Comparison of ENCODE assay signal across 25 mouse cellular contexts in the genomic region with DNA sequence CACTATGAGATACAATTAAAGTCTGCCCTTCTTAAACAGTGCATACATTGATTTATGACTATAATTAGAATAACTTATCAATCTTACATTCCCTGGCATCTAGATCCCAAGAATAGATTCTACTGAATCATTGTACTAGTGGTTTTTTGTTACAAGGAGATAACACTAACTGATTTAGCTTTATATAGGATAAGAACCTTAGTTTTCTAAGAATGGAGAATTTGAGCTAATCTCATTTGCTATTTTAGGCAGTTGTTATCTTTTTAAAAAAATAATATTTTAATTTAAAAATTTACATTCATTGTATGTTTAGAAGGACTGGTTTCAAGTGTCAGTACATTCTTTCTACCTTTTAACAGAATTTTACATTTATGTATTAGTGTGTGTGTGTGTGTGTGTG.
"Had no signal": no experiment of that assay in that cellular context is flagged by ENCODE, and none has a peak within 500 bp of the region (broad histone marks: within the 10 kb centered on the region; RNA-seq: fewer than 3 reads in every experiment).

No protein-coding gene starts in this region.

- H3K4me3 ChIP-seq: embryonic facial prominence, embryonic 10.5 days; embryonic facial prominence, embryonic 12.5 days; embryonic facial prominence, embryonic 13.5 days; embryonic facial prominence, embryonic 15.5 days; erythroblast, embryonic 14.5 days; forebrain, embryonic 10.5 days; forebrain, embryonic 12.5 days; forebrain, embryonic 13.5 days; forebrain, embryonic 15.5 days; gastrocnemius, adult 2 months; heart, adult 2 months had no signal

- DNase-seq: cerebellum, adult 9-10 months; cerebellum, adult 9-11 months; cerebellum, postnatal 10 days; cerebellum, postnatal 14 days; cerebellum, postnatal 25 days; cerebellum, postnatal 36 days; embryo, embryonic 11 days; forebrain, postnatal 0 days; gastrocnemius, adult 2 months; gastrocnemius, postnatal 10 days; gastrocnemius, postnatal 14 days; gastrocnemius, postnatal 25 days; gastrocnemius, postnatal 36 days; heart, adult 11 months; heart, adult 18-20 months; heart, adult 2 months had no signal

- H3K9ac ChIP-seq: embryonic facial prominence, embryonic 12.5 days; embryonic facial prominence, embryonic 13.5 days; embryonic facial prominence, embryonic 15.5 days; forebrain, embryonic 12.5 days; forebrain, embryonic 13.5 days; forebrain, embryonic 15.5 days; forebrain, postnatal 0 days had no signal

- H3K27ac ChIP-seq: embryonic facial prominence, embryonic 10.5 days; embryonic facial prominence, embryonic 12.5 days; embryonic facial prominence, embryonic 13.5 days; embryonic facial prominence, embryonic 15.5 days; forebrain, embryonic 10.5 days; forebrain, embryonic 12.5 days; forebrain, embryonic 13.5 days; forebrain, embryonic 15.5 days; gastrocnemius, adult 2 months; heart, adult 2 months had no signal

- H3K9me3 ChIP-seq: embryonic facial prominence, embryonic 10.5 days; embryonic facial prominence, embryonic 12.5 days; embryonic facial prominence, embryonic 13.5 days; embryonic facial prominence, embryonic 15.5 days; forebrain, embryonic 10.5 days; forebrain, embryonic 12.5 days; forebrain, embryonic 13.5 days; forebrain, embryonic 15.5 days had no signal

- H3K27me3 ChIP-seq: embryonic facial prominence, embryonic 12.5 days; embryonic facial prominence, embryonic 13.5 days; embryonic facial prominence, embryonic 15.5 days; forebrain, embryonic 12.5 days; forebrain, embryonic 13.5 days; forebrain, embryonic 15.5 days had no signal

- H3K4me1 ChIP-seq: embryonic facial prominence, embryonic 10.5 days; embryonic facial prominence, embryonic 12.5 days; embryonic facial prominence, embryonic 13.5 days; embryonic facial prominence, embryonic 15.5 days; forebrain, embryonic 10.5 days; forebrain, embryonic 12.5 days; forebrain, embryonic 13.5 days; forebrain, embryonic 15.5 days had no signal
